Mouse (Mus musculus) hindbrain, embryonic 14.5 days (tissue): Measurements from ENCODE around the gene Med1. TPM values are rescaled to one million over a fixed set of nuclear protein-coding genes. Genes with fewer than 3 reads are reported as not detected.
A peak's percentile ranks its signal among the peaks of the same experiment; 100 is the strongest.
"Not testable (repeated sequence)": the region's sequence is repeated elsewhere in the genome, so short reads cannot be mapped to it uniquely, and the experiment has no call there.

ENCODE experiments used
- ATAC-seq: fragments of 200-750 bp; cut with Nextera tagmentation; 2 replicates; pipeline ENCODE4 v1.8.0; 2017; ENCODE audit warnings: moderate number of reproducible peaks, mild to moderate bottlenecking, moderate TSS enrichment, moderate library complexity; ENCODE audit not compliant: low FRiP score
- DNase-seq: peaks from one replicate; pipeline ENCODE4 v3.0.0-alpha.2; 2015; ENCODE audit warnings: low spot score
- H3K27ac ChIP-seq: fragments of 300-500 bp; sonication (generic); 2 replicates; pipeline ENCODE4 v1.5.1; 2014; ENCODE audit warnings: mild to moderate bottlenecking, moderate library complexity
- H3K27me3 ChIP-seq: fragments of 300-500 bp; sonication (generic); 2 replicates; pipeline ENCODE4 v1.6.1; 2014; ENCODE audit warnings: mild to moderate bottlenecking, low read length, mixed read lengths; ENCODE audit not compliant: control insufficient read depth, insufficient read depth
- H3K36me3 ChIP-seq: fragments of 300-500 bp; sonication (generic); replicated peaks from 2 replicates; pipeline ENCODE4 v1.6.1; 2014; ENCODE audit not compliant: control insufficient read depth, insufficient read depth
- H3K4me1 ChIP-seq: fragments of 300-500 bp; sonication (generic); replicated peaks from 2 replicates; pipeline ENCODE4 v1.6.1; 2014; ENCODE audit warnings: antibody characterized with exemption, low read length, mixed read lengths; ENCODE audit not compliant: control insufficient read depth, insufficient read depth
- H3K4me2 ChIP-seq: fragments of 300-500 bp; sonication (generic); replicated peaks from 2 replicates; pipeline ENCODE4 v1.6.1; 2014; ENCODE audit warnings: mild to moderate bottlenecking, moderate library complexity
- H3K4me3 ChIP-seq: fragments of 300-500 bp; sonication (generic); replicated peaks from 2 replicates; pipeline ENCODE4 v1.5.1; 2014; ENCODE audit warnings: mild to moderate bottlenecking, low read length
- H3K9ac ChIP-seq: fragments of 300-500 bp; sonication (generic); 2 replicates; pipeline ENCODE4 v1.6.1; 2014
- H3K9me3 ChIP-seq: fragments of 300-500 bp; sonication (generic); 2 replicates; pipeline ENCODE4 v1.6.1; 2016; ENCODE audit warnings: low read length; ENCODE audit not compliant: control insufficient read depth
- WGBS: fragments of 180-500 bp; shearing (Covaris S2); extraction: QIAGEN DNeasy Blood & Tissue Kit; methylation state at CpG from one replicate; pipeline ENCODE4 v1.1.7; 2014; 5-methylcytosine and 5-hydroxymethylcytosine counted together
- polyA plus RNA-seq: library from polyadenylated mRNA; unstranded; fragments of >200 nt; fragmentation: Nextera tagmentation; extraction: Ambion mirVana; gene quantifications from 2 replicates; pipeline ENCODE4 v1.2.1, GENCODE M21; 2014

The Med1 gene
- polyA plus RNA-seq, result 53.2 and 54.7 TPM in 2 replicates

- Histone ChIP-seq H3K27me3 (no peaks in the 10 kb centered on the region), H3K4me1 (peaks cover 15% of the 10 kb centered on the region), H3K4me3 (peak within 1 kb of the TSS; percentile 74), H3K36me3 (peaks cover 26% of the 10 kb centered on the region), H3K27ac (peak within 1 kb of the TSS; percentile 88), H3K9ac (peak within 1 kb of the TSS; percentile 85), H3K9me3 (no peaks in the 10 kb centered on the region), H3K4me2 (peak within 1 kb of the TSS; percentile 82)
- under 1% methylated on average over 53 of the region's 53 CpGs for WGBS
- ATAC-seq (peak; percentile 97), DNase-seq (peak; percentile 94)
These were observed at the start of gene Med1 for GRCm38 (mm10) chr11:98192901-98193805. TSS of gene Med1 (minus strand) at chr11:98193293.

GRCm38 (mm10) chr11:98238995-98239394 lies 45.9 kb upstream of the Med1 start:
- DNase-seq (no peak), ATAC-seq (no peak)
- no peak overlapping the region for H3K4me3 ChIP-seq
- H3K4me2 ChIP-seq, result no peak overlapping the region
- peaks cover 87% of the 10 kb centered on the region for H3K36me3 ChIP-seq
- H3K27ac ChIP-seq, result no peak overlapping the region
- WGBS, result 94% methylated on average over 3 of the region's 3 CpGs
- no peaks in the 10 kb centered on the region for H3K27me3 ChIP-seq
- no peak overlapping the region for H3K9ac ChIP-seq
- no peaks in the 10 kb centered on the region for H3K9me3 ChIP-seq
- H3K4me1 ChIP-seq, result no peaks in the 10 kb centered on the region

GRCm38 (mm10) chr11:98238416-98238815 lies 45.3 kb upstream of the Med1 start:
- peaks cover 86% of the 10 kb centered on the region for H3K36me3 ChIP-seq
- no peaks in the 10 kb centered on the region for H3K4me1 ChIP-seq
- DNase-seq (no peak), ATAC-seq (no peak)
- H3K4me2 ChIP-seq, result no peak overlapping the region
- H3K27me3 ChIP-seq, result no peaks in the 10 kb centered on the region
- WGBS, result 86% methylated on average over 3 of the region's 3 CpGs
- no peaks in the 10 kb centered on the region for H3K9me3 ChIP-seq
- no peak overlapping the region for H3K27ac ChIP-seq
- no peak overlapping the region for H3K9ac ChIP-seq
- H3K4me3 ChIP-seq, result no peak overlapping the region

GRCm38 (mm10) chr11:98226349-98226748 lies 33.3 kb upstream of the Med1 start:
- WGBS, result 100% methylated on average over 1 of the region's 1 CpGs
- H3K4me3 ChIP-seq, result no peak overlapping the region
- no peak overlapping the region for H3K4me2 ChIP-seq
- no peaks in the 10 kb centered on the region for H3K4me1 ChIP-seq
- no peaks in the 10 kb centered on the region for H3K27me3 ChIP-seq
- ATAC-seq, result no peak
- DNase-seq, result no peak
- H3K36me3 ChIP-seq, result peaks cover 93% of the 10 kb centered on the region
- no peaks in the 10 kb centered on the region for H3K9me3 ChIP-seq
- H3K27ac ChIP-seq, result no peak overlapping the region
- H3K9ac ChIP-seq, result no peak overlapping the region

DNA sequence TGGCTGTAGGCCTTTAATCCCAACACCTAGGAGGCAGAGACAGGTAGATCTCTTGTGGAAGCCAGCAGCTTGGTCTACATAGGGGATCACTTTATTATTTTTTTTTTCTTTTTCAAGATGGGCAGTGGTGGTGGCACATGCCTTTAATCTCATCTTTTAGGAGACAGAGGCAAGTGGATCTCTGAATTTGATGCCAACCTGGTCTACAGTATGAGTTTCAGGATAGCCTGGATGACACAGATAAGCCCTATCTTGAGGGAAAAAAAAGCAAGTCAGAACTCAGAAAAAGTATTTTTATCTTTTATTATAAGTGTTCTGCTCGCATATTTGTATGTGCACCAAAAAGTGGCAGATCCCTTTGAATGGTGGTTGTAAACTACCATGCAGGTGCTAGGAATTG lies 20.2 kb upstream of the Med1 start:
- peaks cover 80% of the 10 kb centered on the region for H3K36me3 ChIP-seq
- WGBS, result 98% methylated on average over 1 of the region's 1 CpGs
- no peaks in the 10 kb centered on the region for H3K27me3 ChIP-seq
- no peaks in the 10 kb centered on the region for H3K9me3 ChIP-seq
- H3K4me1 ChIP-seq, result no peaks in the 10 kb centered on the region
- ATAC-seq (no peak), DNase-seq (no peak)
- H3K4me2 ChIP-seq, result no peak overlapping the region
- no peak overlapping the region for H3K4me3 ChIP-seq
- H3K27ac ChIP-seq, result no peak overlapping the region
- H3K9ac ChIP-seq, result no peak overlapping the region

DNA sequence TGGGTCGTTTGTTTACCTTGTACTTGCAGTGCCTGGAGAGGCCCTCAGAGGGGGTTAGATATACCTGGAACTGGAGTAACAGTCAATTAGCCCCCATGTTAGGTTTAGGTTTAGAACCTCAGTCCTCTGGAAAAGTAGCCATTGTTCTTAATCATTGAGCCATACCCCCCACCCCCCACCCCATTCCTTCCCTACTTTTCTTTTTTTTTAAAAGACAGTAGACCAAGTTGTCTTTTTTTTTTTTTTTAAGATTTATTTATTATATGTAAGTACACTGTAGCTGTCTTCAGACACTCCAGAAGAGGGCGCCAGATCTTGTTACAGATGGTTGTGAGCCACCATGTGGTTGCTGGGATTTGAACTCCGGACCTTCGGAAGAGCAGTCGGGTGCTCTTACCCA lies 16.6 kb upstream of the Med1 start:
- not testable (repeated sequence) for H3K9ac ChIP-seq, DNase-seq, H3K27me3 ChIP-seq, H3K4me2 ChIP-seq, ATAC-seq, H3K27ac ChIP-seq, H3K9me3 ChIP-seq, H3K4me3 ChIP-seq
- peaks cover 58% of the 10 kb centered on the region for H3K36me3 ChIP-seq
- 91% methylated on average over 4 of the region's 5 CpGs for WGBS
- H3K4me1 ChIP-seq, result peaks cover 23% of the 10 kb centered on the region

DNA sequence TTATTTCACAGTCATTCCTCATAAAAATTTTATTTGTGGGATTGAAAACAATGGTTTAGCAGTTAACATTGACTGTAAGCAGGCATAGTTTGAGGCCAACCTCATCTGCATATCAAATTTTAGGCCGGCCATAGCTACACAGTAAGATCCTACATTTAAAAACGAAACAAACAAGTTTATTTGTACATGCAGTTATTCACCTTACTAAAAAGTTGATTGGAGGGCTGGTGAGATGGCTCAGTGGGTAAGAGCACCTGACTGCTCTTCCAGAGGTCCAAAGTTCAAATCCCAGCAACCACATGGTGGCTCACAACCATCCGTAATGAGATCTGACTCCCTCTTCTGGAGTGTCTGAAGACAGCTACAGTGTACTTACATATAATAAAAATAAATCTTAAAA lies 13.2 kb upstream of the Med1 start:
- H3K9me3 ChIP-seq, ATAC-seq, H3K27me3 ChIP-seq, DNase-seq, H3K27ac ChIP-seq, H3K9ac ChIP-seq: not testable (repeated sequence)
- peaks cover 34% of the 10 kb centered on the region for H3K36me3 ChIP-seq
- H3K4me2 ChIP-seq, result peak overlapping the region; percentile 46
- peaks cover 29% of the 10 kb centered on the region for H3K4me1 ChIP-seq
- peak overlapping the region; percentile 18; the same call in 1 of the 2 replicates for H3K4me3 ChIP-seq
- WGBS, result 88% methylated on average over 3 of the region's 3 CpGs

- H3K27me3 ChIP-seq, result no peaks in the 10 kb centered on the region
- no peak overlapping the region for H3K27ac ChIP-seq
- DNase-seq (no peak), ATAC-seq (no peak)
- no peak overlapping the region for H3K9ac ChIP-seq
- peaks cover 29% of the 10 kb centered on the region for H3K4me1 ChIP-seq
- no peaks in the 10 kb centered on the region for H3K9me3 ChIP-seq
- peak overlapping the region; percentile 18 for H3K4me3 ChIP-seq
- peaks cover 26% of the 10 kb centered on the region for H3K36me3 ChIP-seq
- H3K4me2 ChIP-seq, result peak overlapping the region; percentile 46
These were observed 12.4 kb upstream of the Med1 start for GRCm38 (mm10) chr11:98205463-98205862.

DNA sequence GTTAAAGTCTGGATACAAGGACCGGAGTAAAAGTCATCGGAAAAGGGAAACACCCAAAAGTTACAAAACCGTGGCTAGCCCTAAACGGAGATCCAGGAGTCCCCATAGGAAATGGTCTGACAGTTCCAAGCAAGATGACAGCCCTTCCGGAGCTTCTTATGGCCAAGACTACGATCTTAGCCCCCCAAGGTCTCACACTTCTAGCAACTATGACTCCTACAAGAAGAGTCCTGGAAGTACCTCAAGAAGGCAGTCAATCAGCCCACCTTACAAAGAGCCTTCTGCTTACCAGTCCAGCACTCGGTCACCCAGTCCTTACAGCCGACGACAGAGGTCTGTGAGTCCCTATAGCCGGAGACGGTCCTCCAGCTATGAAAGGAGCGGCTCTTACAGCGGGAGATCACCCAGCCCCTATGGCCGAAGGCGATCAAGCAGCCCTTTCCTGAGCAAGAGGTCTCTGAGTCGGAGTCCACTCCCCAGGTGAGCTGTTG lies 10.9 kb upstream of the Med1 start:
- peaks cover 14% of the 10 kb centered on the region for H3K36me3 ChIP-seq
- under 1% methylated on average over 16 of the region's 16 CpGs for whole genome bisulfite sequencing
- H3K27me3 ChIP-seq, result no peaks in the 10 kb centered on the region
- H3K27ac ChIP-seq, result no peak overlapping the region
- peak overlapping the region; percentile 91 for H3K9ac ChIP-seq
- H3K4me3 ChIP-seq, result peak overlapping the region; percentile 72
- H3K4me1 ChIP-seq, result peaks cover 29% of the 10 kb centered on the region
- ATAC-seq (no peak), DNase-seq (no peak)
- H3K4me2 ChIP-seq, result peak overlapping the region; percentile 96
- no peaks in the 10 kb centered on the region for H3K9me3 ChIP-seq
